Mouse (Mus musculus): ENCODE results near the gene Map2k5.

DNA sequence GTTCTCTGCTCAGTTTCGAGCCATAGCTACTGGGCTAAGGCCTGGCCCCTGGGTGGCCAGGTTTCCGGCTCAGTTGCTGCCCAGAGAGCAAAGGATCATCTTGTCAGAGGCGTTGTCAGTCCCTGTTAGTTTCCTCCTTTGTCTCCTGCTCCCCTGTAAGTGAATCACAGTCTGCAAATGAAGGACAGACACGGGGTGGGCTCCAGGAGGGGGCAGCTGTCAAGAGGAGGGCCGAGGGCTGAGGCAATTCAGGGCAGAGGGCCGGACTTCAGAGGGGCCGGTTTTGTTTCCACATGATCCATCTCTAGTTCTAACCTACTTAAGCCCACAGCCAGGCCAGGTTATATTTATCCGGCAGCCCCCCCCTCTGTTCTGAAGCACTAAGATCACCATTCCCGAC, 212.6 kb downstream of the Map2k5 start:
- TF ChIP-seq CTCF (IDR thresholded peaks at IDR 0.05; ENCODE audit: insufficient read depth, low read length) (no peak), POLR2A (IDR thresholded peaks at IDR 0.05; ENCODE audit: borderline replicate concordance, extremely low read depth, low read depth, low read length) (no peak)

All from lung, adult 2 months (tissue).